Mouse (Mus musculus) adrenal gland, postnatal 36 days (tissue): ENCODE measurements at regions not wholly inside any gene's neighbourhood (a gene's known extent, or its start where the extent isn't known, plus 50 kb on each side); places are given as distances from the start of the nearest gene placed in this dataset.

Source experiments
- DNase-seq, 2 experiments: peaks; one replicate each; pipeline ENCODE4 v3.0.0; 2021; ENCODE audit warnings: mixed read lengths in 1 of 2

DNA sequence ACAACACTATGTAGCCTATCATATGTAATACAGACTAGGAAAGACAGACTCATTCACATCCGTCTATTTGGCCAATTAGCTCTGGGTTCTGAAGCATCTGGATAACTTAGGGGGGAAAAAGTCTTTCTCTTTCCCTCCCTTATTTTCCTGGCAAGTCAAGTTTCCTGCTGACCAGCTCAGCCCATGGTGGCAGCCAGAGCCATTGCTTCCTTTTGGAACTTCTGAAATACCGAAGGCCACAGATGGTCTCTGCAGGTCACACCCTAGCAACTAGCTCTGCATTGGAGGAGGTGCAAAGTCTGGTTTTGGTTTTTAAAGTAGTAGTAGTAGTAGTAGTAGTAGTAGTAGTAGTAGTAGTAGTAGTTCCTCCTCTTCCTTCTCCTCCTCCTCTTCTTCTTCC is 76.6 kb upstream of the Gm15217 start:
- no peak for DNase-seq

DNA sequence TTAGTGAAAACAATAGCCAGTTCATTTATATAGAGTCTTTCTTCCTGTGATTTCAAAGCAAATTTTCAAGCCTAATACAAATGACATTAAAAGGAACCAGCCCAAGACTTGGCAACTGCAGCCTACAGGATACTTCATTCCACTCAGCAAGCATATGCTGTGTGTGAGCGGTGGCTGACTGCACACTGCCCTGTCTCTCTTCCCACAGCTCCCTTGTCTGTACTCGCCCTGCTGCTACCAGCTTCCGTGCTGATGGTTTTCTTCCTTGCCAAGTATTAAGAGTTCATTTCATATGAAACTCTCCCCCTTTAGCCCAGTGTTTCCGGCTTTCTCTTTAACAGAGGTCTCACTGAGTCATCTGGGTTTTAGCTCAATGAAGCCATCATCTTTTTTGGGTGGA is 73.9 kb upstream of the Gm15217 start:
- DNase-seq, result no peak

DNA sequence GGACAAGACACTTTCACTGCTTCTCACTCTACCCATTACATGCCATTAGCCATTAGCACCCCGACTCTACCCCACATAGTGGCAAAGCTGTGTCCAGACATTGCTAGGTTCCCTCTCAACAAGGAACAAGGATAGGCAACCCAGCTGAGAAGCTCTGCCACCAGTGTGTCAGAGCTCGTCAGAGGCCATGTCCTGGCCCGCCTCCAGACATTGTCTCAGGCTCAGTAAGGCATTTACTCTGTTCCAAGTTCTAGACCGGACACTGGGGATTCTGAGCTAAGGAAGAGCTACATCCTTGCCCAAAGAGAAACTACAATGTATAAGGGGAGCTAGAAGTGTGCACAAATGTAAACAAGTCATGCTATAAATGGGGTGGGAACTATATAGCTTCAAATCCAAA is 66.2 kb upstream of the Gm15217 start:
- no peak for DNase-seq

DNA sequence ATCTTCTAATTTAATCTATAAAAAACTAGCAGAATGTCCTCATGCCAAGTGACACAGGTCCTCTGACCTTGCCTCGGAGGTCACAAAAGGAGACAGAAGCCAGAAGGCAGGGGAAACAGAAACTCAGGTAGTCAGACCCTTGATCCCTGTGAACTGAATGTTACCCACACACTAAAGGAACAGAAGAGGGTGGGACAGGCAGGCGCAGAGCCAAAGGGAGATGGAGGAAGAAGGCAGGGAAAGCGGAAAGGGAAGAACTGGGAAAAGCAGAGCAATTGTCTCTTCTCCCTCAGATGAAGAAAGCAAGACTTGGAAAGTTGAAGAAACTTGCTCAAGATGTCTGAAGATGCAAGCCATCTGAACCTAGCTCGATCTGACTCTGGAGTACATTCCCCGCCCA is 62.7 kb upstream of the Gm15217 start:
- DNase-seq, result no peak

DNA sequence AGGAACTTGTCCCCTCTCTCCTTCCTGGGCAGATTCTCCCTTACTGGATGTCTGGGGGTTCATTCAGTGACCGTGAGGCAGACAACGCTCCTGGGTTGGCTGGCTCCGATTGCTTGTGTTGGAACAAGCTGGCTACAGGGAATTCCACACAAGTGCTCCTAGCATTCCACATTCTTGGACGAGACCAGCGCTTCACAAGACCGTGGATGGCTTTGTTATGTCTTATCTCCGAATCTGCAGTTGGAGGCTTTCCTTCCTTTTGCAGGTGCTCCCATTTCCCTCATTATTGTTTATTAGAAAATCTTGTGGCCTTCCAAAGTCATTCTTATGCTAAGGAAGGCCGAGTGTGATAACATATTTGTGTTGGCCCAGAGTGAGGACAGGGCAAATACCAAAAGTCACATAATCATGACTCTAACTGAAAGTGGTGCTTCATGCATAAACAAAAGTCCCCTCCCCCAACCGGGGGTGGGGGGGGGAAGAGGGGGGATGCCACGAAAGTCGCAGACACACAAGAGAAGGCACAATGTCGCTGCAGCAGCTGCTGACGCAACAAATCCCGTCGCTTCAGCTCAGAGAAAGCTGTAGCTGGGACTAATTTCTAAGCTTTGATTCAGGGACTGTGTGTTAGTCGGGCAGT is 61.7 kb upstream of the Gm15217 start:
- no peak for DNase-seq

DNA sequence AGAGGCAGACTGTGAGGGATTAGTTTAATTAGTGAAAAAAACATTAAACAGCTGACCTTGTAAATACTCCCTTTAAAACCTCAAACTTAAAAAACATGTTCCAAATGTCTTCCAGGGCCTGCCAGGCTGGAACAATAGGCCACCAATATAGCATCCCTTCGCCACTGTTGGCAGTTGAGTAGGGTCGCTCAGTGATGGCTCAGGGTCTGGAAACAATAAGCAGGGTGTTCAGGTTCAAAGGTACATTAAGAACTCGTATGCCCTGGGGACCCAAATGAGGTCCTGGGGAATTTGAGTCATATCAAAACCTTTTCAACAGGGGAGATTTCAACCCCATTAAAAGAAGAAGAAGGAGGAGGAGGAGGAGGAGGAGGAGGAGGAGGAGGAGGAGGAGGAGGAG is 51.1 kb upstream of the Gm15217 start:
- DNase-seq, result no peak
